Mouse (Mus musculus): Measurements from ENCODE around the gene Upk2.

- TF ChIP-seq POLR2A (IDR thresholded peaks at IDR 0.05; ENCODE audit: borderline replicate concordance, extremely low read depth, insufficient read depth, insufficient read length, poor library complexity, severe bottlenecking): no peak
- TF ChIP-seq CTCF (IDR thresholded peaks at IDR 0.05; ENCODE audit: borderline replicate concordance, extremely low read depth, insufficient read depth, insufficient read length): no peak
Observed at GRCm38 (mm10) chr9:44484311-44485104, 29.7 kb upstream of the Upk2 start.
